Mouse (Mus musculus) left cerebral cortex, postnatal 10 days (tissue): ENCODE data around the gene Tmem120b. TPM values are rescaled to one million over a fixed set of nuclear protein-coding genes. Genes with fewer than 3 reads are reported as not detected.

Source experiments
- DNase-seq, 2 experiments: peaks; one replicate each; pipeline ENCODE4 v3.0.0; 2021 to 2022; ENCODE audit warnings: low spot score in 2 of 2, mixed read lengths in 1 of 2; ENCODE audit errors: extremely low spot score in 1 of 2
- intact Hi-C: fragments of 180-260 bp; cut with DNase I; formaldehyde crosslinking; loops from one replicate; pipeline ENCODE4 v1.15.1; 2025
- total RNA-seq, 2 experiments: library from RNA; stranded (reverse); gene quantifications; 2 replicates each; pipeline ENCODE4 v1.2.3; 2021

The Tmem120b gene
- total RNA-seq, 2 experiments from 2014 or later: 19.5 to 23.2 TPM

DNA sequence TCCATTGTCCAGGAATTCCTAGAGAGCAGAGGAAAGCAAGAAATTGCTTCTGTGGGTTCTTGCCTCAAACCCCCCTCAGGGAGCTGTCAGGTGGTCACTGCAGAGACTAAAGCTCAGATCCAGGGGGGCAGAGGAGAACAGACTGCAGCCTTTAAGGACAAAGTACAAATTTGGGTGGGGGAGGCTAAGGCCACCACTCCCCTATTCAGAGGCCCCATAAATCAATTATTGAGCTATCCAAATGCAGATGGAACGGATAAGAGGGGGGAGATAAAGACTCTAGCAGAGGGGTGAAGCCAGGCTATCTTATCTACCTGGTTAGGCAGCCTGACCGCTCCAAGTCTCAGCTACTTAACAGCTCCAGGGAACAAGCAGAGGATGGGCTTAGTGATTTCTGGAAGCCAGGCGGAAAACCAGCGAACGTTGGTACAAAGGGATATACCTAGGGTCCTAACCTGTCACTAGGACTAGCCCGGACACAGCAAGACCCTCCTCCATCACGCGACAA lies 66.7 kb downstream of the Tmem120b start:
- no peak for DNase-seq
- intact Hi-C loops: loop anchor here (5.0 kb wide), 1 partner anchor 73 kb away; no protein-coding TSS in a partner anchor

GRCm38 (mm10) chr5:123135471-123136360 lies 67.5 kb downstream of the Tmem120b start:
- peak; percentile 60 to 90 for DNase-seq
- intact Hi-C loops: no loop called here

- peak; percentile 88 to 96 for DNase-seq
- intact Hi-C loops: no loop called here
Measured at GRCm38 (mm10) chr5:123136361-123137043, 68.3 kb downstream of the Tmem120b start.

DNA sequence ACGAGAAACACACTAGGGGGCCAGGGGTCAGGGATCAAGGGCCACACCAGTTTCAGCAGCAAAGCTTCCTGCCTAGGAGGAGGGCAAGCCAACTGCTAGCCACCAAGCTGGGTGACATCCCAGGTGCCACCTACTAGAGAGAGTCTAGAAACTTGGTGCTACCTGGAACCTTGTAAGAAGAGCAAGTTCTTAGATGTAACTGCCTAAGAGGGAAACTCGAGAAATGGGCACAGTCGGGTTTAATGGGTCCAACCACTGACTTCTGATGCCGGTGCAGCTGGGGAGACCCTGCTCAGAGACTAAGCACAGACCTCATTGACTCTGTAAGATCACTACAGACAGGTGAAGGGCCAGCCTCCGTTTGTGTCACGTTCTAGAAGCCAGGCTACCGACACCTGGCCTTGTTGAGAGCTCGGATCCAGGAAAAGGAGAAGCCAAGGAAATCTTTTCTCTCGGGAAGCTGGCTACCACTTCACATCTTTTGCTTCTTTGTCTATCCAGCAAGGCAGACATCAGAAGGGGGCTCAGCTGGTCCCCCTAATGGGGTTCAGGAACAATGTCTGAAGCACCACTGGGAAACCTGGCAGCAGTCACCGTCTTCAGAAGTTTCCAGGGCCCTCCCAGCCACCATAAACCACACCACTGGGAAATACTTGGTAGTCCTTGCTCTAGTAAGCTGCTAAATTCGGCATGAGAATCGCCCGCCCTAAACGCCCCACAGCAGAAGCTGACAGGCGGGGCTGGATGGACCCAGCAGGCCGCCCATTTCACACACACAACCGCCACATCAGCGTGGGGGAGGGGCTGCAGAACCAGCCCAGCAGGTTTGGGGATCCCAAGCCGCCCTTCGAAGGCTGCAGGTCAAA lies 69.1 kb downstream of the Tmem120b start:
- DNase-seq: peak; percentile 61 to 92
- intact Hi-C loops: no loop called here

GRCm38 (mm10) chr5:123137910-123138229 lies 69.7 kb downstream of the Tmem120b start:
- intact Hi-C loops: no loop called here
- DNase-seq: no peak

DNA sequence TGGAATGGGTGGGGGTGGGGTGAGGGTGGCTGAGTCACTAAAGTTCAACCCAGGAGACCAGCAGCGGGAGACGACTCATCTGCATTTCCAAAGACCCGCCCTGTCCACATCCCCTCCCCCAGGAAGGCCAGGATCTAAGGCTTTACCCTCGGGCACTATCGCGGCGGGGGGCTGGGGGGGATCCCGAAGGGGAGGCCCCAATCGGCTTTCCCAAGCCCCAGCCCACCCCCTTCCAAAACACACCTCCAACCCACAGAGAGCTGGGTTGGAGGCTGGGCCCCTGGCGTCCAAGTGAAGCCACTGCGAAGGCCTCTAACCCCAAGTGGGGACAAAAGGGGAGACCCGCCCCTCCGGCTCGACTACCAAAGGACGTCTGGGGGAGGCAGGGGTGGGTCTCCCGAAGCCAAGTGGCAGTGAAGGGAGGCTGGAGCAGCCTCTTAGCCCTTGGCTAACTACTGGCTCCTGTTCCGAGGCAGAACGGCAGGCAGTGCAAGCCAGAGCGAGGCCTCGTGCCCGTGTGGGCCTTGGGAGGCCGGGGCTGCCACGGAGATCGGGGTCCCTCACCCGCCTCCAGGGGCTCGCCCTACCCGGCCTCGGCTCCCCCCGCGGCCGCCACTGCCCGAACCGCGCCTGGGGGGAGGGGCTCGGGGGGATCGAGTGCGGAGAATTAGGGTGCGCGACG lies 70.2 kb downstream of the Tmem120b start:
- intact Hi-C loops: no loop called here
- peak in 1 of 2 experiments; percentile 85 for DNase-seq

DNA sequence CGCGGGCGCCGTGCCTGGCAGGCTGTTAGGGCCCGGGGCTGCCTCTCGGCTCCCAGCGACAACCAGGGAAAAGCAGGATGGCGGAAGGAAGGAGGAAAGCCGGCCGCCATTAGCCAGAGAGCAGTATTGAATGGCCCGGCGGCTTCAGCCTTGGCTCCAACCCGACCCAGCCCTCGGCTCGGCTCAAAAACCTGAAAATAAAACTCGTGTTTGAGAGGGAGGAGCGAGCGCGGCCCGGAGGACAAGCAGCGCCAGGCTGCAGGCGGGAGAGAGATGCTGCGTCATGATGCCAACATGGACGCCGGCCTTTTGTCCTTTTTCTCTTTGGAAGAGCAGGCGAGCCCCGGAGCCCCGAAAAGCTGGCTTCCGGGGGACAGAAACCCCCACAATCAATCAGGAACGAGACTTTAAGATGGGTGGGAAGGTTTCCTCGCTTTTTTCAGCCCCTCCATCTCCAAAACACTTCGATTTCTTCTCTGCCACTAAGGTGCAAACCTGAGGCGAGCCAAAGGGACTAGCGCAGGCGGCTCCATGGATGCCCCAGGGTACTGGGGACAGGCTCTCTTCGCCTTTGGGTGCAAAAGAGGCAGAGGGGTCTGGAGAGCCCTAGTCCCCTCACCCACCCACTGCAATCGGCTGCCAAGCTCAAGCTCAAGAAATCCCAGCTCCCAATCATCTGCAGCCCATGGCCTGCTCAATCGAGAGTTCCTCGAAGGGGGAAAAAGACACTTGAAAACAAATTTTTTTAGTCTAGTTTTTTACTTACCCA lies 70.9 kb downstream of the Tmem120b start:
- peak; percentile 81 to 90 for DNase-seq
- intact Hi-C loops: no loop called here

DNA sequence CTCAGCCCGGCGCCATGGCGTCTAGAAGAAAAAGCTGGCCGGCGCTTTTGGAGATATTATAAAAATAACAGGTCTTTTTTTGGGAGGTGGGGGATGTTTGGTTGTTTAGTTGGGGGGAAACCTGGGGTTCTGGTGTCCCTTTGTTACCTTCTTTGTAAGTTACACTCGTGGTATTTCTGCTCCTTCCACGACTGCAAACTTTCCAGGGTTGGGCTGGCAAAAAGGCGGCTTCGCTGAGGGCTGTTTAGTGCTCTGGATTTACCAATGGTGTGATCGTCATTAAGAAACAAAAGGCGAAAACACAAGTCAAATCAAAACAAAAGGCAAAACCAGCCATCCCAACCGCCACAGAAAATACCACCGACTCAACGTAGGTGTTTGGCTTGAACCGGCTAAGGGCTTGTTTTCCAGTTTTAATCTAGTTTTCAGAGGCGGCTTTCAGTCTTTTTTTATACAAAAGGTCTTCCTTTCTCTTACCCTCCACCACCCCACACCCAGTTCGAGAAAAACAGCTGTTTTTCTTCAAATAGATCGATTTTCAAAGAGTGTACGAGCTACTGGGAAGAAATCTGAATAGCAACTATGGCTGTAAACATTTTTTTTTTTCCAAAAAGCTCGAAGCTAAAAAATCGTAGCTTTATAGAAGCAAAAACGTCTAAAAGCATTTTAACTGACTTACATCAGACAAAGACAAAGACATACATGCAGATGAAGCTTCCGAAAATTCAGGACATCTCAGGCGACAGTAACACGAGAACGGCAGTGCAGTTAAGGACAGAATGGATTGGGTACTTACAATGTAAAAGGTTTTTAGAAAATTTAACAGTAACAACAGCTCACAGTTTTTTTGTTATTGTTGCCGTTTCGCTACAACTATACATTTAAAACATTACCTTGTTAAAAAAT lies 71.8 kb downstream of the Tmem120b start:
- DNase-seq: peak in 1 of 2 experiments; percentile 23
- intact Hi-C loops: no loop called here

DNA sequence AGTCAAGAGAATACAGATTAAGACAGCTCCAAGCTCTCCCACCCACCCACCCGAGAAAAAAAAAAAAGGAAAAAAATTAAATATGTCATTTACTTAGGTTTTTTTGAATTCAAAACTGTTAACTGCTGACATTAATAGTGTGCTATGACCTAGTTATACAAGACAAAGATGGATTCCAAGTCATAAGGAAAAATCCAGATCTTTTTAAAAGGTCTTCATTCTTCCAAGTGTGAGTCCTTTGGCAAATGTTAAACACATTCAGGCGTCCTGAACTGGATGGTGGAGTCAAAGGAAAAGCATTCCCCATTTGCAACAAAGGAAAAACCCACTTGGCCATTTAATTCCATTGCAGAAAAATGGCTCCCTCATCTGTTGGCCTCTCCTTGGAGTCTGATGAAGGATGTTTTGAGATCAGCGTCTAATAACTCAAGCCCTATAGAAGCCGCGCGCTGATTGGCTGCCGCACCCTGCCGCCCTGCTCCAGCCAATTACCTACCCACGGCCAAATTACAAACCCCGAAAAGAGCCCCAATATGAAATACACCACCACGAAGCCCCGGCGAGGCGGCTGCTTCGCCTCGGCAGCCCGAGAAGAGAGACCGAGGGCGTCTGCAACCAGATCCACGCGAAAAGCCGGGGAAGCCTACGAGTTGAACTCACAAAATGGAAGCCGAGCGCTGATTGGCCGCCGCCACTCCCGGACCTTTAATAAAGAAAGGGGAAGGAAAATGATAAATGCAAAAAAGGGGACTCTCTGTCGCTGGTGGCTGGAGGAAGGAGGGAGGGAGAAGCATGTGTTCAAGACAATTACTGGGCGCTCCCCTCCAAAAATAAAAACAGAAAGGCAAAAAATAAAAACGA lies 72.7 kb downstream of the Tmem120b start:
- peak; percentile 92 for DNase-seq
- intact Hi-C loops: no loop called here

DNA sequence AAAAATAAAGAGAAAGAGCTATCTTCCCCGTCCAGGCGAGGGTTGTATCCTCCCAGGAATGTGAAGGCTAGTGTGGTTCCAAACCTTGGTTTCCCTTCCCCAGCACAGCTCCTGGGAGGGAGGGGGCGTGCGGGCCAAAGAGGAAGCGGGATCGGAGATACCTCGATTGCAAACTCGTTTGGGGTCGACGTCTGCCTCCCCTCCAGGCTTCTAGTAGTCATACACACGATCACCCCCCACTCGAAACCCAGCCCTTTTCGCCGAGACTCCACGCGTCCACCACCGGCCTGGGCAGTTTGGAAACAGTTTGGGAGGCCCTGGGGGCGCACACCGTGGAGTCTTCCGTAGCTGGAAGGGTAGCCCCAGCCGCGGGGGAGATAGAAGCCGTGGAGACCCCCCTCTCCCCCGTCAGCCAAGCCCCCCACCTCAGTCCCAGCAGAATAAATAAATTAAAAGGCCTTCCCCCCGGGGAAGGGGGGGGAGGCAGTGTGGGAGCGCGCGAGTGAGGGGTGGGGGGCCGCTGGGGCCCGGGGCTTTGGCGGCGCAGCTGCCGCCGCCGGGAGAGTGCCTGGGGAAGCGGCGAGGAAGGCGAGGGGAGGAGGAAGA lies 73.4 kb downstream of the Tmem120b start:
- intact Hi-C loops: no loop called here
- DNase-seq: peak; percentile 55 to 79

GRCm38 (mm10) chr5:123142161-123143157 lies 74.2 kb downstream of the Tmem120b start, which contains the start of gene Setd1b:
Gene Setd1b (plus strand): TSS chr5:123142193.
- DNase-seq: peak in 1 of 2 experiments; percentile 72
- intact Hi-C loops: no loop called here

DNA sequence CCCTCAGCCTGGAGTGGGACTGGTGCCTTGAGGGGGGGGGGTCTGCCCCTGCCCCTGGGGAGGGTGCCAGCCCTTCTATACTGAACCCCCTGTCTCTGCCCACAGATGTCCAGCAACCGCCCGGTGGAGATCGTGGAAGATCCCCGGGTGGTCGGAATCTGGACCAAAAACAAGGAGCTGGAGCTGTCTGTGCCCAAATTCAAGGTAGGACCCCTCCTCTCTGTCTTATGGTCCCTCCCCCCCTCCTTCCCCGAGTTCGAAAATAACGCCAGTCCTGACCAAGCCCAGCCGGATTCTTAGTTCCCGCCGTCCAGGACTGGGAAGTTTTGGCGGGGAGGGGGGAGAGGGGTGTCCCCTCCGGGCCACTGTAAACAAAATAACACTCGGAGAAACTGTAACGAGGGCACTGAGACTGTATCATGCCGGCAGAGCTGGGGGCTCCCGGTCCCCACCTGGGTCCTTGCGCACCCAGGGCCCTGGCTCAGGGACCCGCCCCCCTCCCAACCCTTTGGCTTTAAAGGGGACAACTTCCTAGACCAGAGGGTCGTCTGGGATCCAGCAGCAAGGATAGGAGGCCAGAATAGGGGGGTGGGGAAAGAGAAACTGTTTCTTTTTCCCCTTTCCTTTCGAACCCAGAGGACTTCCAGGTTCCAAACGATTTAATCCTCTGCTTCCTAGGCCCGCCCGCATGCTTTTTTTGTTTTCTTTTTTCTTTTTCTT lies 75.2 kb downstream of the Tmem120b start:
- intact Hi-C loops: no loop called here

GRCm38 (mm10) chr5:123143971-123144745 lies 75.9 kb downstream of the Tmem120b start:
- intact Hi-C loops: no loop called here
- no peak for DNase-seq

More for the DNA sequence above, 75.2 kb downstream of the Tmem120b start:
- DNase-seq: peak in 1 of 2 experiments; percentile 44
